Mouse (Mus musculus) C2C12 (cell line): Measurements from ENCODE around the gene Gsg1l.

Source experiments
- CTCF ChIP-seq: IDR thresholded peaks from one replicate; pipeline ENCODE4 v1.5.1; 2011; ENCODE audit not compliant: control insufficient read depth, insufficient read depth, insufficient read length
- MAX ChIP-seq: IDR thresholded peaks from one replicate; pipeline ENCODE4 v1.6.1; 2011; ENCODE audit warnings: mild to moderate bottlenecking, control low read depth
- USF1 ChIP-seq: IDR thresholded peaks from one replicate; pipeline ENCODE4 v1.6.1; 2011; ENCODE audit warnings: low read depth, mild to moderate bottlenecking, control low read depth, moderate library complexity

DNA sequence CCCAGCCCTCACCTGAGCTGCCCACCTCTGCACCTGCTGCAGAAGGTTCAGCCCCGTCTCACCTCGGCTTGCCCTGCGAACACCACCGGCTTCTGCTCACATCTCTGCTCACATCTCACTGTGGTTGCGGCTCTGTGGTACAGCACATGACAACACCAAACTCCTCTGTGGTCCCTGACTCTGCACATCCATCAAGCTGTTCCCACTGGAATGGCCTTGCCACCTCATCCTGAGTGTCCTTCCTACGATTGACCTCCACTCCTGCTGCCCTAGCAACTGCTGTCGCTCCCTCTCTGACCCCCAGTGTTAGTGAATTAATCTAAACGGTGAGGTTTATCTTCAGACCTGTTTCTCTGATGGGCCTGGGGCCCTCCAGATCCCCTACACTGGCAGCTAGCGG is 2.9 kb upstream of the Gsg1l start:
- TF ChIP-seq CTCF (no peak), USF1 (no peak), MAX (no peak)
